Mouse (Mus musculus) E14TG2a.4 (cell line): ENCODE measurements around the gene Lrwd1.

ENCODE experiments used
- CTCF ChIP-seq: conservative IDR thresholded peaks from 2 replicates; pipeline ENCODE4 v1.5.1; 2014; ENCODE audit warnings: low read length
- POU5F1 ChIP-seq: IDR thresholded peaks from 2 replicates; pipeline ENCODE4 v1.6.1; 2014; ENCODE audit warnings: low read length, borderline replicate concordance

DNA sequence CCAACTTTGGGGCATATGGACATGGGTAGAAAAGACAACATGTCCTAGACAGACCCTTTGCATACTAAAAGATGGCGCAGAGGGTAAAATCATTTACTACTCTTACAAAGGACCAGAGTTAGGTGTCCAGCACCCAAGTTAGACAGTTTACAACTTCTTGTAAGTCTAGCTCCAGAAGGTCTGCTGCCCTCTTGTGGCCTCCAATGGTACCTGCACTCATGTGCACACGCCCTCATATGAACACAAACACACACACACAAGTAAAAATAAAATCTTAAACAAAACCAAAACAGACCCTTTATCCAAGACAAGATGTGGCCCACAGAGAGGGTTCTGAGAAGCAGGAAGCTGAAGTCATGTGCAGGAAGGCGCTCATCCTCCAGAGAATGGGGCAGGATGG lies 32.2 kb upstream of the Lrwd1 start:
- TF ChIP-seq CTCF (peak; percentile 57), POU5F1 (no peak)
